Mouse (Mus musculus): ENCODE measurements around the gene Cd300lg. TPM values are rescaled to one million over a fixed set of nuclear protein-coding genes. Genes with fewer than 3 reads are reported as not detected.

The Cd300lg gene
- not detected in 2 replicates for polyA plus RNA-seq (2012)

GRCm38 (mm10) chr11:102041350-102041949 is at the start of gene Cd300lg:
TSS of gene Cd300lg (plus strand) at chr11:102041509.
- no peak for TF ChIP-seq GATA1 (IDR thresholded peaks at IDR 0.05; ENCODE audit: low read length)

GRCm38 (mm10) chr11:101991813-101992212 is 49.5 kb upstream of the Cd300lg start:
- no peak for TF ChIP-seq GATA1 (IDR thresholded peaks at IDR 0.05; ENCODE audit: low read length)

GRCm38 (mm10) chr11:101992411-101992810 is 48.9 kb upstream of the Cd300lg start:
- no peak for TF ChIP-seq GATA1 (IDR thresholded peaks at IDR 0.05; ENCODE audit: low read length)

- no peak for TF ChIP-seq GATA1 (IDR thresholded peaks at IDR 0.05; ENCODE audit: low read length)
Observed at GRCm38 (mm10) chr11:101994100-101994499, 47.2 kb upstream of the Cd300lg start.

GRCm38 (mm10) chr11:101995938-101996337 is 45.4 kb upstream of the Cd300lg start:
- no peak for TF ChIP-seq GATA1 (IDR thresholded peaks at IDR 0.05; ENCODE audit: low read length)

GRCm38 (mm10) chr11:101998258-101998657 is 43.1 kb upstream of the Cd300lg start:
- no peak for TF ChIP-seq GATA1 (IDR thresholded peaks at IDR 0.05; ENCODE audit: low read length)

- no peak for TF ChIP-seq GATA1 (IDR thresholded peaks at IDR 0.05; ENCODE audit: low read length)
Observed at GRCm38 (mm10) chr11:101999466-101999865, 41.8 kb upstream of the Cd300lg start.

GRCm38 (mm10) chr11:102004251-102004650 is 37.1 kb upstream of the Cd300lg start:
- TF ChIP-seq GATA1 (IDR thresholded peaks at IDR 0.05; ENCODE audit: low read length) = no peak

- no peak for TF ChIP-seq GATA1 (IDR thresholded peaks at IDR 0.05; ENCODE audit: low read length)
Observed at GRCm38 (mm10) chr11:102006271-102006670, 35.0 kb upstream of the Cd300lg start.

GRCm38 (mm10) chr11:102006688-102007087 is 34.6 kb upstream of the Cd300lg start:
- TF ChIP-seq GATA1 (IDR thresholded peaks at IDR 0.05; ENCODE audit: low read length) = no peak

GRCm38 (mm10) chr11:102008372-102008771 is 32.9 kb upstream of the Cd300lg start:
- TF ChIP-seq GATA1 (IDR thresholded peaks at IDR 0.05; ENCODE audit: low read length) = no peak

- TF ChIP-seq GATA1 (IDR thresholded peaks at IDR 0.05; ENCODE audit: low read length) = no peak
Observed at GRCm38 (mm10) chr11:102008954-102009637, 32.2 kb upstream of the Cd300lg start.

GRCm38 (mm10) chr11:102010140-102010539 is 31.2 kb upstream of the Cd300lg start:
- no peak for TF ChIP-seq GATA1 (IDR thresholded peaks at IDR 0.05; ENCODE audit: low read length)

- TF ChIP-seq GATA1 (IDR thresholded peaks at IDR 0.05; ENCODE audit: low read length) = no peak
Observed at GRCm38 (mm10) chr11:102011510-102011909, 29.8 kb upstream of the Cd300lg start.

GRCm38 (mm10) chr11:102013201-102013600 is 28.1 kb upstream of the Cd300lg start:
- TF ChIP-seq GATA1 (IDR thresholded peaks at IDR 0.05; ENCODE audit: low read length) = no peak

- no peak for TF ChIP-seq GATA1 (IDR thresholded peaks at IDR 0.05; ENCODE audit: low read length)
Observed at GRCm38 (mm10) chr11:102015472-102015871, 25.8 kb upstream of the Cd300lg start.

GRCm38 (mm10) chr11:102016136-102016535 is 25.2 kb upstream of the Cd300lg start:
- no peak for TF ChIP-seq GATA1 (IDR thresholded peaks at IDR 0.05; ENCODE audit: low read length)
